In genomic region chr1:180225500-180226220, GRCm38 (mm10) we compare ENCODE assay signal across 8 mouse cellular contexts. TPM values are rescaled to one million over a fixed set of nuclear protein-coding genes. Genes with fewer than 3 reads are reported as not detected.
DNase-seq lines count a peak whose midpoint lies in the region; ATAC-seq and TF ChIP-seq lines count a peak whose summit lies in the region.

No protein-coding gene starts in this region.

- H3K27ac ChIP-seq in bone marrow, adult 2 months (ENCODE audit: control insufficient read depth, insufficient read depth, low read depth, low read length, poor library complexity): peak overlapping the region; percentile 25
- peak overlapping the region; percentile 58 for H3K27ac ChIP-seq in embryonic facial prominence, embryonic 15.5 days (replicated peaks)

- no peak for TF ChIP-seq CTCF in E14TG2a.4 (conservative IDR thresholded peaks at IDR 0.05; ENCODE audit: low read length)
- TF ChIP-seq CTCF in bone marrow, adult 2 months (IDR thresholded peaks at IDR 0.05; ENCODE audit: control insufficient read depth, insufficient read depth, low read length): no peak

- intact Hi-C loops in heart, postnatal 10 days (cut with DNase I): no loop called here

- peak; percentile 62 to 72 for DNase-seq in heart, postnatal 10 days
- peak; percentile 82 to 93 for DNase-seq in kidney, postnatal 36 days
- DNase-seq in spleen, adult 18-20 months: peak; percentile 57 to 78
- no peak for DNase-seq in layer of hippocampus, postnatal 10 days (ENCODE audit: low spot score in 2 of 2)

- peaks cover 4% of the 10 kb centered on the region for H3K9me3 ChIP-seq in E14TG2a.4 (ENCODE audit: low read length)
- H3K9me3 ChIP-seq in embryonic facial prominence, embryonic 15.5 days (replicated peaks): no peaks in the 10 kb centered on the region
- H3K9me3 ChIP-seq in megakaryocyte, embryonic 14.5 days: 0 out of 2 replicates have a peak, but pooled peaks cover 6% of the 10 kb centered on the region

- peak overlapping the region; percentile 76 for H3K4me2 ChIP-seq in embryonic facial prominence, embryonic 15.5 days (replicated peaks)

- TF ChIP-seq POLR2A in bone marrow, adult 2 months (IDR thresholded peaks at IDR 0.05; ENCODE audit: borderline replicate concordance, control insufficient read depth, low read depth, low read length): no peak

- H3K27me3 ChIP-seq in E14TG2a.4 (ENCODE audit: insufficient read depth, low read length): peaks cover 11% of the 10 kb centered on the region
- H3K27me3 ChIP-seq in embryonic facial prominence, embryonic 15.5 days: no peaks in the 10 kb centered on the region
- peaks cover 2% of the 10 kb centered on the region for H3K27me3 ChIP-seq in megakaryocyte, embryonic 14.5 days (replicated peaks)

- 12% methylated on average over 21 of the region's 21 CpGs for WGBS in bone marrow, adult 2 months
- WGBS in embryonic facial prominence, embryonic 15.5 days: 11% methylated on average over 21 of the region's 21 CpGs

- ATAC-seq in embryonic facial prominence, embryonic 15.5 days (ENCODE audit: insufficient number of reproducible peaks, low FRiP score, low TSS enrichment, low read depth): peak; percentile 79

- peaks cover 28% of the 10 kb centered on the region for H3K4me1 ChIP-seq in E14TG2a.4 (replicated peaks; ENCODE audit: low read depth, low read length)
- no peaks in the 10 kb centered on the region for H3K4me1 ChIP-seq in bone marrow, adult 2 months (ENCODE audit: control insufficient read depth, insufficient read depth, low read length)
- H3K4me1 ChIP-seq in embryonic facial prominence, embryonic 15.5 days: peaks cover 19% of the 10 kb centered on the region; the same call in 1 of the 2 replicates
- H3K4me1 ChIP-seq in megakaryocyte, embryonic 14.5 days: peaks cover 56% of the 10 kb centered on the region

- peak overlapping the region; percentile 71 for H3K4me3 ChIP-seq in E14TG2a.4 (replicated peaks; ENCODE audit: low read length)
- H3K4me3 ChIP-seq in bone marrow, adult 2 months (replicated peaks; ENCODE audit: control insufficient read depth, low read depth, low read length): peak overlapping the region; percentile 68
- peak overlapping the region; percentile 47 for H3K4me3 ChIP-seq in embryonic facial prominence, embryonic 15.5 days (replicated peaks)
- peak overlapping the region; percentile 89 for H3K4me3 ChIP-seq in megakaryocyte, embryonic 14.5 days (replicated peaks)

- H3K36me3 ChIP-seq in E14TG2a.4 (ENCODE audit: insufficient read depth, low read length): no peaks in the 10 kb centered on the region
- H3K36me3 ChIP-seq in embryonic facial prominence, embryonic 15.5 days: no peaks in the 10 kb centered on the region
- peaks cover 55% of the 10 kb centered on the region for H3K36me3 ChIP-seq in megakaryocyte, embryonic 14.5 days (replicated peaks; ENCODE audit: low read length)

- H3K9ac ChIP-seq in embryonic facial prominence, embryonic 15.5 days: peak overlapping the region; percentile 18

RNA-seq across cellular contexts. Expression of gene Coq8a, which starts 26.3 kb away (rescaled TPM):
- 7.7 and 8.2 TPM in 2 replicates for polyA plus RNA-seq in bone marrow, adult 2 months (2011; ENCODE audit: insufficient read depth, insufficient read length, low replicate concordance, missing spikeins)
- polyA plus RNA-seq in embryonic facial prominence, embryonic 15.5 days (2015; fragmentation: Nextera tagmentation; extraction: Ambion mirVana): 11.8 and 12.1 TPM in 2 replicates
- total RNA-seq in heart, postnatal 10 days (2021): 100 to 1,000 TPM; 568 to 689 TPM
- 3.1 and 3.4 TPM in 2 replicates for polyA plus RNA-seq in megakaryocyte, embryonic 14.5 days (2012; ENCODE audit: insufficient read depth, low replicate concordance)
- 10 to 100 TPM; 20.2 to 20.5 TPM for total RNA-seq in layer of hippocampus, postnatal 10 days (2021)

RNA-seq across cellular contexts. Expression of gene Psen2, which starts 37.6 kb away (rescaled TPM):
- polyA plus RNA-seq in bone marrow, adult 2 months (2011; ENCODE audit: insufficient read depth, insufficient read length, low replicate concordance, missing spikeins): 43.0 and 58.1 TPM in 2 replicates
- 22.3 and 24.6 TPM in 2 replicates for polyA plus RNA-seq in embryonic facial prominence, embryonic 15.5 days (2015; fragmentation: Nextera tagmentation; extraction: Ambion mirVana)
- 10 to 100 TPM; 13.5 to 15.3 TPM for total RNA-seq in heart, postnatal 10 days (2021)
- 36.6 and 38.6 TPM in 2 replicates for polyA plus RNA-seq in megakaryocyte, embryonic 14.5 days (2012; ENCODE audit: insufficient read depth, low replicate concordance)
- total RNA-seq in layer of hippocampus, postnatal 10 days (2021): 10 to 100 TPM; 23.1 to 24.0 TPM

Comparison
In these comparisons a context has a peak if more than half of its experiments do, and no peak if none do; other contexts are left out.
1. DNase-seq: peak in heart, postnatal 10 days (2 of 2), kidney, postnatal 36 days (2 of 2) and spleen, adult 18-20 months (2 of 2); none in layer of hippocampus, postnatal 10 days (0 of 2).
2. Peak in every context shown above with its lines, with median percentiles within 50 percentile points of each other: H3K4me3 ChIP-seq.